In genomic region chr16:74612072-74612471, GRCm38 (mm10) we compare ENCODE assay signal across 26 mouse cellular contexts.
DNase-seq lines count a peak whose midpoint lies in the region; ATAC-seq and TF ChIP-seq lines count a peak whose summit lies in the region.
"Had no signal": no experiment of that assay in that cellular context is flagged by ENCODE, and none has a peak within 500 bp of the region (broad histone marks: within the 10 kb centered on the region; RNA-seq: fewer than 3 reads in every experiment).

No protein-coding gene starts in this region.

- WGBS in forebrain, embryonic 13.5 days = 55% methylated on average over 4 of the region's 4 CpGs
- WGBS in forebrain, embryonic 11.5 days = 57% methylated on average over 4 of the region's 4 CpGs
- 23% methylated on average over 4 of the region's 4 CpGs for WGBS in limb, embryonic 14.5 days

- no peaks in the 10 kb centered on the region for H3K36me3 ChIP-seq in forebrain, embryonic 13.5 days (ENCODE audit: poor library complexity, severe bottlenecking)
- no peaks in the 10 kb centered on the region for H3K36me3 ChIP-seq in forebrain, embryonic 11.5 days (ENCODE audit: control insufficient read depth, insufficient read depth, low read length)
- no peaks in the 10 kb centered on the region for H3K36me3 ChIP-seq in limb, embryonic 14.5 days (ENCODE audit: control insufficient read depth, insufficient read depth, low read length)
- H3K36me3 ChIP-seq: hindbrain, embryonic 10.5 days; limb, embryonic 13.5 days; liver, embryonic 13.5 days; neural tube, embryonic 15.5 days had no signal

- DNase-seq in forebrain, embryonic 11.5 days (ENCODE audit: low spot score) = no peak
- peak; percentile 6 for DNase-seq in kidney, postnatal 14 days
- no peak for DNase-seq in kidney, postnatal 25 days
- DNase-seq in brain, embryonic 14.5 days (ENCODE audit: low read depth) = peak; percentile 59
- DNase-seq in limb, embryonic 14.5 days (ENCODE audit: low spot score) = peak; percentile 13
- no peak for DNase-seq in adrenal gland, postnatal 10 days
- DNase-seq: adrenal gland, adult 2 months; cerebellum, adult 2 months; cerebellum, postnatal 25 days; forebrain, postnatal 0 days; gastrocnemius, postnatal 14 days; heart, adult 11 months; kidney, adult 11 months; kidney, postnatal 36 days; layer of hippocampus, postnatal 36 days; liver, embryonic 13.5 days; lung, adult 2 months; thymus, postnatal 14 days had no signal

- no peaks in the 10 kb centered on the region for H3K9me3 ChIP-seq in forebrain, embryonic 13.5 days (replicated peaks)
- H3K9me3 ChIP-seq in forebrain, embryonic 11.5 days (ENCODE audit: control insufficient read depth, low read length) = no peaks in the 10 kb centered on the region
- no peaks in the 10 kb centered on the region for H3K9me3 ChIP-seq in limb, embryonic 14.5 days (ENCODE audit: control insufficient read depth, low read length)
- H3K9me3 ChIP-seq: hindbrain, embryonic 10.5 days; limb, embryonic 13.5 days; liver, embryonic 13.5 days; neural tube, embryonic 15.5 days had no signal

- H3K27me3 ChIP-seq in forebrain, embryonic 13.5 days = no peaks in the 10 kb centered on the region
- no peaks in the 10 kb centered on the region for H3K27me3 ChIP-seq in forebrain, embryonic 11.5 days (ENCODE audit: control insufficient read depth, insufficient read depth, low read length)
- H3K27me3 ChIP-seq in limb, embryonic 14.5 days (ENCODE audit: control insufficient read depth, insufficient read depth, low read length) = no peaks in the 10 kb centered on the region
- H3K27me3 ChIP-seq: limb, embryonic 13.5 days; liver, embryonic 13.5 days; neural tube, embryonic 15.5 days; Patski had no signal

- no peak overlapping the region for H3K4me2 ChIP-seq in forebrain, embryonic 13.5 days
- no peak overlapping the region for H3K4me2 ChIP-seq in forebrain, embryonic 11.5 days (ENCODE audit: low read depth, low read length, severe bottlenecking)
- no peak overlapping the region for H3K4me2 ChIP-seq in limb, embryonic 14.5 days (replicated peaks; ENCODE audit: low read depth, low read length, severe bottlenecking)
- H3K4me2 ChIP-seq: heart, embryonic 11.5 days; limb, embryonic 13.5 days; liver, embryonic 13.5 days; midbrain, embryonic 11.5 days; neural tube, embryonic 15.5 days had no signal

- no peak overlapping the region for H3K4me3 ChIP-seq in forebrain, embryonic 13.5 days
- H3K4me3 ChIP-seq in forebrain, embryonic 11.5 days (ENCODE audit: low read depth, low read length) = no peak overlapping the region
- H3K4me3 ChIP-seq in limb, embryonic 14.5 days (replicated peaks; ENCODE audit: low read length) = no peak overlapping the region
- H3K4me3 ChIP-seq: hindbrain, embryonic 10.5 days; limb, embryonic 13.5 days; liver, embryonic 13.5 days; neural tube, embryonic 15.5 days had no signal

- H3K4me1 ChIP-seq in forebrain, embryonic 13.5 days = no peaks in the 10 kb centered on the region
- H3K4me1 ChIP-seq in forebrain, embryonic 11.5 days (replicated peaks; ENCODE audit: control insufficient read depth, insufficient read depth, low read length) = no peaks in the 10 kb centered on the region
- peaks cover 4% of the 10 kb centered on the region; the same call in 1 of the 2 replicates for H3K4me1 ChIP-seq in limb, embryonic 14.5 days (ENCODE audit: control insufficient read depth, insufficient read depth, low read length)
- H3K4me1 ChIP-seq: hindbrain, embryonic 10.5 days; liver, embryonic 13.5 days; neural tube, embryonic 15.5 days had no signal

- no peak overlapping the region for H3K9ac ChIP-seq in forebrain, embryonic 13.5 days
- no peak overlapping the region for H3K9ac ChIP-seq in forebrain, embryonic 11.5 days (ENCODE audit: low read length)
- H3K9ac ChIP-seq in limb, embryonic 14.5 days (ENCODE audit: low read depth, low read length, severe bottlenecking) = no peak overlapping the region
- H3K9ac ChIP-seq: forebrain, postnatal 0 days; limb, embryonic 13.5 days; liver, embryonic 13.5 days; neural tube, embryonic 15.5 days had no signal

- TF ChIP-seq CTCF in brain, embryonic 14.5 days (IDR thresholded peaks at IDR 0.05; ENCODE audit: borderline replicate concordance, extremely low read depth, insufficient read depth, insufficient read length) = no peak

- 0 out of 2 replicates have a peak, but pooled peaks have one; percentile 55 for ATAC-seq in forebrain, embryonic 13.5 days
- no peak for ATAC-seq in forebrain, embryonic 11.5 days (replicated peaks; ENCODE audit: low FRiP score)
- ATAC-seq in limb, embryonic 14.5 days (ENCODE audit: low FRiP score, low read depth) = no peak
- ATAC-seq: forebrain, postnatal 0 days; hindbrain, embryonic 16.5 days; Patski had no signal

- H3K27ac ChIP-seq in forebrain, embryonic 13.5 days = no peak overlapping the region
- no peak overlapping the region for H3K27ac ChIP-seq in forebrain, embryonic 11.5 days (ENCODE audit: low read depth, low read length)
- no peak overlapping the region for H3K27ac ChIP-seq in limb, embryonic 14.5 days (replicated peaks; ENCODE audit: low read depth, low read length)
- H3K27ac ChIP-seq: hindbrain, embryonic 10.5 days; limb, embryonic 13.5 days; liver, embryonic 13.5 days; neural tube, embryonic 15.5 days had no signal

- TF ChIP-seq POLR2A in brain, embryonic 14.5 days (IDR thresholded peaks at IDR 0.05; ENCODE audit: borderline replicate concordance, extremely low read depth, insufficient read depth, insufficient read length, poor library complexity, severe bottlenecking) = no peak
- TF ChIP-seq POLR2A in limb, embryonic 14.5 days (IDR thresholded peaks at IDR 0.05; ENCODE audit: borderline replicate concordance, extremely low read depth, insufficient read depth, insufficient read length) = no peak

Comparison
In these comparisons a context has a peak if more than half of its experiments do, and no peak if none do; other contexts are left out.
1. DNase-seq: peak in kidney, postnatal 14 days (single experiment), brain, embryonic 14.5 days (single experiment) and limb, embryonic 14.5 days (single experiment); none in forebrain, embryonic 11.5 days (single experiment), kidney, postnatal 25 days (0 of 2) and adrenal gland, postnatal 10 days (single experiment).